Mouse (Mus musculus) lung, postnatal 14 days (tissue): Measurements from ENCODE around the gene Cask.

Source experiments
- DNase-seq: peaks from one replicate; pipeline ENCODE4 v3.0.0; 2021

Gene Cask

GRCm38 (mm10) chrX:13513127-13513526, 338.0 kb downstream of the Cask start:
- DNase-seq = peak; percentile 31

GRCm38 (mm10) chrX:13506376-13506775, 344.8 kb downstream of the Cask start:
- DNase-seq = no peak

GRCm38 (mm10) chrX:13504389-13504788, 346.8 kb downstream of the Cask start:
- no peak for DNase-seq

GRCm38 (mm10) chrX:13502862-13503375, 348.2 kb downstream of the Cask start:
- DNase-seq = no peak

- no peak for DNase-seq
Measured at GRCm38 (mm10) chrX:13500284-13500683, 350.9 kb downstream of the Cask start.

GRCm38 (mm10) chrX:13494892-13495703, 356.1 kb downstream of the Cask start:
- DNase-seq = no peak

- no peak for DNase-seq
Measured at GRCm38 (mm10) chrX:13492922-13493321, 358.2 kb downstream of the Cask start.

GRCm38 (mm10) chrX:13490941-13491340, 360.2 kb downstream of the Cask start:
- no peak for DNase-seq

GRCm38 (mm10) chrX:13489761-13490160, 361.4 kb downstream of the Cask start:
- DNase-seq = no peak

GRCm38 (mm10) chrX:13489001-13489400, 362.2 kb downstream of the Cask start:
- no peak for DNase-seq

- no peak for DNase-seq
Measured at GRCm38 (mm10) chrX:13484447-13484846, 366.7 kb downstream of the Cask start.

GRCm38 (mm10) chrX:13482576-13482975, 368.6 kb downstream of the Cask start:
- no peak for DNase-seq

GRCm38 (mm10) chrX:13479570-13479969, 371.6 kb downstream of the Cask start:
- no peak for DNase-seq

GRCm38 (mm10) chrX:13478298-13478697, 372.9 kb downstream of the Cask start:
- DNase-seq = no peak

GRCm38 (mm10) chrX:13477596-13477995, 373.6 kb downstream of the Cask start:
- no peak for DNase-seq

- no peak for DNase-seq
Measured at GRCm38 (mm10) chrX:13475382-13475781, 375.8 kb downstream of the Cask start.

- no peak for DNase-seq
Measured at GRCm38 (mm10) chrX:13472751-13473225, 378.4 kb downstream of the Cask start.

- no peak for DNase-seq
Measured at GRCm38 (mm10) chrX:13471925-13472324, 379.2 kb downstream of the Cask start.

GRCm38 (mm10) chrX:13469160-13470116, 381.7 kb downstream of the Cask start:
- DNase-seq = peak; percentile 65

- DNase-seq = no peak
Measured at GRCm38 (mm10) chrX:13467121-13467571, 384.0 kb downstream of the Cask start.
